Mouse (Mus musculus) neural tube, embryonic 10.5 days (tissue): ENCODE data around the gene Ap1m2.
"Not testable (repeated sequence)": the region's sequence is repeated elsewhere in the genome, so short reads cannot be mapped to it uniquely, and the experiment has no call there.

Source experiments
- DNase-seq: peaks from one replicate; pipeline ENCODE4 v3.0.0-alpha.2; 2017; ENCODE audit warnings: low spot score; ENCODE audit errors: extremely low spot score

The Ap1m2 gene

GRCm38 (mm10) chr9:21290589-21290988 is 21.5 kb downstream of the Ap1m2 start:
- no peak for DNase-seq

GRCm38 (mm10) chr9:21289337-21289671 is 22.8 kb downstream of the Ap1m2 start:
- DNase-seq: no peak

- DNase-seq: no peak
Observed at GRCm38 (mm10) chr9:21288404-21289336, 23.5 kb downstream of the Ap1m2 start.

DNA sequence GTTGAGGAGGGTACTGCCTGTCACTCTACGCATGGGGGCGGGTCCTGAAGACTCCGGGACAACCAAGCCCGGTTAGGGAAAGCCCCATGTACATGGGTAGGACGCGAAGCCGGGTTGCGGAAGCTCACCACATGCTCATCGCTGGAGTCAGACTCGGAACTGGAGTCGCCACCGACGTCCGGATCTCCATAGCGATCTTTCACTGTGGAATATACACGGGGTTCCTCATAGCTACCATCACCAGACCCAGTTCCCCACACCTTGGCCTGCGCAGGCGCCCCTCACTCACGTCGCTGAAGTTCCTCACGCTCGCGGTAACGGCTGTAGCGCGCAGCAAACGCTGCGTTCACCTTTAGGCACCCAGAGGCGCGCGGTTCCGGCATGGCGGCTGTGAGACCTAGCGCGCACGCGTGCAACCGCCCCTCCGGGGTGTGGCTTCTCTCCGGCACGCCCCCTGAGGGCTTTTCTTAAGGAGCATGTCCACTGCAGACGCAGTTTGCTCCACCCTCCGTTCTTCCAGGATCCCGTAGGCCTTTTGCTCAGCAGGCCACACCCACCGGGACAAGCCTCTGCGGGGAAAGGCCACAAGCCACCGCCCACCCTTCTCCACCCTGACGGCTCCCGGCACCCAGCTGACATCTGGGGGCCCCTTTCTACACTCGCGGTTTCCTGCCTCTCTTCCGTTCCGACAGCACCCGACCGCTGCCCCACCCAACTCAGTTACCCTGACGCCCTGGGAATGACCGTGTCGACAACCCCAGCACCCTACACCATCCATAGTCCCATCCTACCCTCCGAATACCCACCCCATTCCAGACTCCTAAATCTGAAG is 24.4 kb downstream of the Ap1m2 start, which contains the start of gene Kri1:
Kri1 (minus strand) TSS at position 399 of the 832 bp plus-strand sequence.
- peak; percentile 96 for DNase-seq

DNA sequence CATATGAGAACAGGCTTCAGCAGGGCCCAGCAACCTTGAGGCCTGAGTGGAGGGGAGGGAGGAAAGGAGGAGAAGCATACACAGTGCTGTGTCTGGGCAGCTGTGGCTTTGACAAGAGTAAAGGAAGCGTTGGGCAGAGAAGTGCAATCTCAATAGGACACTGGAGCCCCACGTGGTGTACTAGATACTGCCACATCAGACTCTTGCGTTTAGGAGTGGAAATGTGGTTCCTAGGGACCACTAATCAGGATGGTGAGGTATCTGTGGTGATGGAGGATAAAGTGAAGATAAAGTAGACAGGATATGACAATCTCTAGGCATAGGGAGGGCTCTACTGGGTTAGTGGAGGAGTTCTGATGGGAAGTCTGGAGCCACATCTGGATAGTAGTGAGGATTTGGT is 25.4 kb downstream of the Ap1m2 start:
- DNase-seq: no peak

- no peak for DNase-seq
Observed at GRCm38 (mm10) chr9:21283994-21284393, 28.1 kb downstream of the Ap1m2 start.

DNA sequence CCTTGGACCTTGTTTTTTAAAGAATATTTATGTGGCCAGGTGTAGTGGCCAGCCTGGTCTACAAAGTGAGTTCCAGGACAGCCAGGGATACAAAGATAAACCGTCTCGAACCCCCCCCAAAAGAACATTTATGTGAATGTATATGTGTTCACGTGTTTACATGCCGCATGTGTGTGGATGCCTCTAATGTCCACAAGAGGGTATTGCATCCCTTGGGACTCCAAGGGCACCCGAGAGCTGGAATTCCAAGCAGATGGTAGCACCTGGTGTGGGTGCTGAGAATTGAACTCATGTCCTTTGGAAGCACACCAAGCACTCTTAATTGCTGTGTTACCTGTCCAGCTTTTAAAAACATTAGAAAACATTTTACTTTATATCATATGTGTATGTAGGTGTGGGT is 28.5 kb downstream of the Ap1m2 start:
- no peak for DNase-seq

DNA sequence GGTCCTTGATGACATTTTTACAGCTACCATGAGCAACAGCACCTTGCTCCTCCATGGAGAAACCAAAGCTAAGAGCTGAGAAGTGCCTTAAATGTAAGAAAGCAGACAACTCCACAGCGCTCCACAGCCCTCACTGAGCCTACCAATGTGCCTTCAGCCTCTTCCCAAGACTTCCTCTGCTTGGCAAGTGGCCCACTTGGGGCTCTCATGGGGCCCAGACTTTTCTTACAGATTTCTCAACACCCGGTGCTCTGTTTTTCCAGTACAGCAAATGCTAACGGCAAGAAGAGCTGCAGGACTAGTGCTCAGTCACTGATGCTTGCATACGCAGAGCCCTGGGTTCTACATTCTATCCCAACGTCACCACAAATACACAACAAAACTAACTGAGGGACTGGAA is 34.4 kb downstream of the Ap1m2 start:
- DNase-seq: no peak

- no peak for DNase-seq
Observed at GRCm38 (mm10) chr9:21276307-21276706, 35.8 kb downstream of the Ap1m2 start.

DNA sequence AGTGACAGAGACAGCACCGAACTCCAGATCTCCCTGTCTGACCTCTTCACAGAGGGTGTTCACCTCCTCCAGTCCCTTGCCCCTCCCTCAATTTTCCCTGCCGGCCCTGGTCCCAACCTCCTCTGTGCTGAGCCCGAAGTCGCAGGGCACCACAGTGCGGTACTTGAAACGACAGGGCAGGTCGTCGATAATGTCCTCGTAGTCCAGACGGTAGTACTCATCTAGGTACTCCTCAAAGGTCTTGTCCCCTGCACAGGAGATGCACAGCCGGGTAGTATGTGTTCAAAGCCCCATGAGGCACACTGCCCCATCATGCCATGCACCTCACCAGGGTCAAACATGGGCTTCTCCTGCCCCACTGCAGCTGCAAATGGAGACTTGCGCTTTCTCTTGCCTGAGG is 36.4 kb downstream of the Ap1m2 start:
- no peak for DNase-seq

DNA sequence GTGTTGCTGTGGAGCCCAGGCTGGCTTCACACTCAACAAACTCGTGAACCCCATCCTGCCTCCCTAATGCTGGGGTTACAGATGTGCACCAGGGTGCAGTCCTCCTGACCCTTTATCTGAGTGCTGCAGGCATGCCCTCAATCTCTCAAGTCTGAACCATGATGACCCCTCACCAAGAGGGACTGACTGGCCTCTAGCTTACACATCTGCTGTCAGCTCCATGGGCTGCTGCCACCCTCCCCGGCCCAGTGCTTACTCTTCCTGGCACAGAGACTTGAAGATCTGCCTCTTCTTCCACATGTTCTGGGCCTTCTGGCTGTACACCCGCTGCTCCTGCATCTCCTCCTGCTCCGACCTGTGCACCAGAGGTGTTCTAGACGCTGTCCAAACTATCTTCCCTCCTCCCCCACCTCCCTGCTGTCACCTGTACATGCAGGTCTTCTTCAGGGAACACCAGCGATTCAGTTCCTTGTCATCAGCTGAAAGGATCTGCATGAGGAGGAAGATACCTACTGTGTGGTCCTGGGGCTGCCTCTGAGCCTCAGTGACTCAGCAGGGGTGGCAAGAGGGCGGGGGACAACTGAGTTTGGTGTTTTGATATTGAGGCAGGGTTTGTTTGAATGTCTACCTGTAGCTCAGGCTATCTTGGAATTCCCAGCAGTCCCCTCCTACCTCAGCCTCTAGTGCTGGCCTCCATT is 37.0 kb downstream of the Ap1m2 start:
- no peak for DNase-seq

GRCm38 (mm10) chr9:21274336-21274735 is 37.8 kb downstream of the Ap1m2 start:
- no peak for DNase-seq

DNA sequence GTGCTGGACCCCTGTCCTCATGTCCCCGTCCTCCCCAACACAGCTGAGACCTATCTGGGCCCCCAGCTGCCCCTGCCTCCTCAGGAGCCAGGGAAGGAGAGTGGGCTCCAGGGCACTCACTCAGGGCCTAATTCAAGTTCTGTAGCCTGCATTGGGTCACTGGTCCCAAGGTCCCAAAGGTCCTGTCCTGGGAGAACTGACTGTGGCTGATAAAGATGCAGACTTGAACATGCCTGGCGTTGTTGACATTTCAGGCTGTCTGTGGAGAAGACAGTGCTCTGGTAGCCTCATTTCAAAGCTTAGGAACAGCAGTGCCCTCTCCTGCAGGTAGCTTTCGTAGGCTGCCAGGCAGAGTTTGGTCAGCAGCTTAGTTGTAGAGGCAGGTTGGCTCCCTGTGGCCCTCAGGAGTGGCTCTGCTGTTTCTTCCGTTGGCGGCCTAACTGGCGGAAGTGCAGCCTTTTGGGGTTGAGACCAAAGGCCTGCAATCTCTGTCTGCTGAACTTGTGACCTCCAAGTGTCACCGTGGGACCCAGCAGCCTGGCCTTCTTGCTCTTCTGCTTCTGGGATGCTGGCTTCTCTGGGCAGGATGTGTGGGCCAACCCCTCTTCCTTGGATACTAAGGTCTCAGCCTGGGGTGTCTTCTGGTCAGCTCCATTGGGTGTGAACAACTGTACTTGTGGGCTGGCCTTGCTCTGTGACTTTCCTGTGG is 38.5 kb downstream of the Ap1m2 start:
- DNase-seq: no peak

- DNase-seq: no peak
Observed at GRCm38 (mm10) chr9:21273094-21273493, 39.0 kb downstream of the Ap1m2 start.

DNA sequence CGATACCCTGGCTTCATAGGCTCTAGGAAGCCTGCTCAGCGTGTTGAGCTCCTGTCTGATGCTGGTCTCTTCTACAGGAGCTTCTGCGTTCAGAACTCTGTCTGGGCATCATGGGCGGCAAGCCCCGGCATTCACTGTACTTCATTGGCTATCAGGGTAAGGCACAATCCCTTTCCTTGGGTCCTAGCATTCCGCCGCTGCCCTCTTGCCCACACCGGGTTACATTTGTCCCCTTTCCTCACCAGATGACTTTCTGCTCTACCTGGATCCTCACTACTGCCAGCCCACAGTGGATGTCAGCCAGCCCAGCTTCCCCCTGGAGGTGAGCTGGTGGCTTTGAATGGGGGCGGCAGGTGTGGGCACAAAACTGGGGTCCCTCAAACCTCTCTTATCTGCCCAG is 39.7 kb downstream of the Ap1m2 start:
- no peak for DNase-seq

- DNase-seq: not testable (repeated sequence)
Observed at GRCm38 (mm10) chr9:21269590-21269989, 42.5 kb downstream of the Ap1m2 start.

DNA sequence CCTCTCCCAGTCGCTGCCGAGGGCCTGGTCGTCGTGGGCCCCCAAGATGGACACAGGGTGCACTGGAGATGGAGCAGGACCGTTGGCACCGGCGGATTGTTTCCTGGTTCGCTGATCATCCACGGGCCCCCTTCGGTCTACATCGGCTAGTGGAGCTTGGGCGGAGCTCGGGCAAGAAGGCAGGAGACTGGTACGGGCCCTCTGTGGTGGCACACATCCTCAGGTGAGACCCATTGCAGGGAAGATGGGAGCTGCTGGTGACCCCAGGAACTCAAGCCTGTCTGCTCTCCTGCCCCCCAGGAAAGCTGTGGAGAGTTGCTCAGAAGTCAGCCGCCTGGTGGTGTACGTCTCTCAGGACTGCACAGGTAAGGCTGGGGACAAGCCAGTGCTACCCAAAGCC is 43.8 kb downstream of the Ap1m2 start:
- DNase-seq: no peak

DNA sequence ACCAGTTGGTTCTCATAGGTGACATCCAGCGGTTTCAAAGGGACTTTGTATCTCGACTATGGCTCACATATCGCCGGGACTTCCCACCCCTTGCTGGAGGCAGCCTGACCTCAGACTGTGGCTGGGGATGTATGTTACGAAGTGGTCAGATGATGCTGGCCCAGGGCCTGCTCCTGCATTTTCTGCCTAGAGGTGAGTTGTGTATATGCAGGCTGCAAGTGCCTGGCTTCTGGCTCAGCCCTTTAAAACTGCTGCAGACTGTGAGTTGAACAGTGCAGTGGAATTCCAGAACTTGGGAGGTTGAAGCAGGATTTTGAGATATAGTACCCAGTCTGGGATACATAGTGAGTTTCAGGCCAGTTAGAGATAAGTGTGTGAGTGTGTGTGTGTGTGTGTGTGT is 45.2 kb downstream of the Ap1m2 start:
- no peak for DNase-seq

DNA sequence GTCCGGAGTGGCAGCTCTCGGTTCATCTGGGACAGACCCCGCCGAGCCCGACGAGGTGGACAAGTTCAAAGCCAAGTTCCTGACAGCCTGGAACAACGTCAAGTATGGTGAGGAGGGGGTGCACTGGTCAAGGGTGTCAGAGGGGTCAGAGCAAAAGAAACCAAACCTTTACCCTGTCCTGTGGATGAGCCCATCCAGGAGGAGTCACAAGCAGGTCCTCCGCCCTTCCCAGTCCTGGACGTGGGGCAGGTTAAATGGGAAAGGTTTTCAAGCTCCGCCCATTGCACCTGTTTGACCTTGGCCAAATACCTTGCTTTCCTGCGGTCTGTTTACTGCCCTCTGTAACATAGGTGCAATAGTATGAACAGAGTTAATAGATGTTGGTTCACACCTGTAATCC is 46.5 kb downstream of the Ap1m2 start:
- no peak for DNase-seq

GRCm38 (mm10) chr9:21265000-21265561 is 47.1 kb downstream of the Ap1m2 start, which contains the start of gene Atg4d:
Gene Atg4d (plus strand): TSS chr9:21265293.
- peak; percentile 98 for DNase-seq
